Mouse (Mus musculus): ENCODE results near the gene Ints11. TPM values are rescaled to one million over a fixed set of nuclear protein-coding genes. Genes with fewer than 3 reads are reported as not detected.

Gene Ints11
- total RNA-seq, 2 experiments from 2014 or later = 7.8 to 10.0 TPM

GRCm38 (mm10) chr4:155932031-155932430 lies 62.7 kb downstream of the Ints11 start:
- no peak for ATAC-seq (replicated peaks; ENCODE audit: low FRiP score, poor library complexity, severe bottlenecking)

Other genes starting within 250 kb of the Ints11 start
- 23.0 and 24.8 TPM in 2 replicates for gene Cdk11b, start 244.7 kb upstream of the Ints11 start, total RNA-seq (2015; ENCODE audit: low replicate concordance)
- 20.7 and 51.7 TPM in 2 replicates for gene Cdk11b, start 244.7 kb upstream of the Ints11 start, total RNA-seq (2017; ENCODE audit: low replicate concordance)
- gene Gm10563, start 224.1 kb upstream of the Ints11 start, total RNA-seq (2015; ENCODE audit: low replicate concordance) = not detected in 2 replicates
- not detected in 2 replicates for gene Gm10563, start 224.1 kb upstream of the Ints11 start, total RNA-seq (2017; ENCODE audit: low replicate concordance)
- 1.9 TPM in 1 of 2 replicates, not detected in the other for gene Mmp23, start 216.2 kb upstream of the Ints11 start, total RNA-seq (2015; ENCODE audit: low replicate concordance)
- not detected in 2 replicates for gene Mmp23, start 216.2 kb upstream of the Ints11 start, total RNA-seq (2017; ENCODE audit: low replicate concordance)
- gene Mib2, start 200.3 kb upstream of the Ints11 start, total RNA-seq (2015; ENCODE audit: low replicate concordance) = 0.77 and 0.84 TPM in 2 replicates
- gene Mib2, start 200.3 kb upstream of the Ints11 start, total RNA-seq (2017; ENCODE audit: low replicate concordance) = 2.1 and 3.2 TPM in 2 replicates
- not detected in 2 replicates for gene Fndc10, start 175.2 kb upstream of the Ints11 start, total RNA-seq (2015; ENCODE audit: low replicate concordance)
- 0.09 TPM in 1 of 2 replicates, not detected in the other for gene Fndc10, start 175.2 kb upstream of the Ints11 start, total RNA-seq (2017; ENCODE audit: low replicate concordance)
- 35.9 and 37.1 TPM in 2 replicates for gene Ssu72, start 164.7 kb upstream of the Ints11 start, total RNA-seq (2015; ENCODE audit: low replicate concordance)
- gene Ssu72, start 164.7 kb upstream of the Ints11 start, total RNA-seq (2017; ENCODE audit: low replicate concordance) = 28.3 and 43.4 TPM in 2 replicates
- gene Tmem240, start 134.7 kb upstream of the Ints11 start, total RNA-seq (2015; ENCODE audit: low replicate concordance) = 0.19 TPM in 1 of 2 replicates, not detected in the other
- not detected in 2 replicates for gene Tmem240, start 134.7 kb upstream of the Ints11 start, total RNA-seq (2017; ENCODE audit: low replicate concordance)
- 4.6 and 14.0 TPM in 2 replicates for gene Atad3a, start 108.5 kb upstream of the Ints11 start, total RNA-seq (2015; ENCODE audit: low replicate concordance)
- gene Atad3a, start 108.5 kb upstream of the Ints11 start, total RNA-seq (2017; ENCODE audit: low replicate concordance) = 11.9 and 17.4 TPM in 2 replicates
- gene Vwa1, start 94.8 kb upstream of the Ints11 start, total RNA-seq (2015; ENCODE audit: low replicate concordance) = not detected in 2 replicates
- not detected in 2 replicates for gene Vwa1, start 94.8 kb upstream of the Ints11 start, total RNA-seq (2017; ENCODE audit: low replicate concordance)
- 1.3 TPM in 1 of 2 replicates, not detected in the other for gene Tmem88b, start 83.7 kb upstream of the Ints11 start, total RNA-seq (2015; ENCODE audit: low replicate concordance)
- gene Tmem88b, start 83.7 kb upstream of the Ints11 start, total RNA-seq (2017; ENCODE audit: low replicate concordance) = 0.42 and 1.3 TPM in 2 replicates
- 2.5 TPM in 1 of 2 replicates, not detected in the other for gene Ankrd65, start 79.1 kb upstream of the Ints11 start, total RNA-seq (2015; ENCODE audit: low replicate concordance)
- gene Ankrd65, start 79.1 kb upstream of the Ints11 start, total RNA-seq (2017; ENCODE audit: low replicate concordance) = 1.7 and 4.3 TPM in 2 replicates
- gene Mrpl20, start 66.7 kb upstream of the Ints11 start, total RNA-seq (2015; ENCODE audit: low replicate concordance) = 33.0 and 33.8 TPM in 2 replicates
- gene Mrpl20, start 66.7 kb upstream of the Ints11 start, total RNA-seq (2017; ENCODE audit: low replicate concordance) = 18.9 and 45.0 TPM in 2 replicates
- gene Ccnl2, start 57.1 kb upstream of the Ints11 start, total RNA-seq (2015; ENCODE audit: low replicate concordance) = 117 and 136 TPM in 2 replicates
- 187 and 202 TPM in 2 replicates for gene Ccnl2, start 57.1 kb upstream of the Ints11 start, total RNA-seq (2017; ENCODE audit: low replicate concordance)
- 25.0 and 35.9 TPM in 2 replicates for gene Aurkaip1, start 38.3 kb upstream of the Ints11 start, total RNA-seq (2015; ENCODE audit: low replicate concordance)
- gene Aurkaip1, start 38.3 kb upstream of the Ints11 start, total RNA-seq (2017; ENCODE audit: low replicate concordance) = 48.7 and 56.0 TPM in 2 replicates
- 2.1 TPM in 1 of 2 replicates, not detected in the other for gene Mxra8, start 29.9 kb upstream of the Ints11 start, total RNA-seq (2015; ENCODE audit: low replicate concordance)
- not detected in 2 replicates for gene Mxra8, start 29.9 kb upstream of the Ints11 start, total RNA-seq (2017; ENCODE audit: low replicate concordance)
- gene Dvl1, start 22.1 kb upstream of the Ints11 start, total RNA-seq (2015; ENCODE audit: low replicate concordance) = 3.7 and 6.7 TPM in 2 replicates
- 4.8 and 6.3 TPM in 2 replicates for gene Dvl1, start 22.1 kb upstream of the Ints11 start, total RNA-seq (2017; ENCODE audit: low replicate concordance)
- not detected in 2 replicates for gene Tas1r3, start 6.2 kb upstream of the Ints11 start, total RNA-seq (2015; ENCODE audit: low replicate concordance)
- gene Tas1r3, start 6.2 kb upstream of the Ints11 start, total RNA-seq (2017; ENCODE audit: low replicate concordance) = 0.14 and 0.85 TPM in 2 replicates
- 1.5 and 1.7 TPM in 2 replicates for gene Cptp, start 106 bp upstream of the Ints11 start, total RNA-seq (2015; ENCODE audit: low replicate concordance)
- 2.5 and 6.4 TPM in 2 replicates for gene Cptp, start 106 bp upstream of the Ints11 start, total RNA-seq (2017; ENCODE audit: low replicate concordance)
- gene Pusl1, start 22.2 kb downstream of the Ints11 start, total RNA-seq (2015; ENCODE audit: low replicate concordance) = 2.3 and 5.9 TPM in 2 replicates
- gene Pusl1, start 22.2 kb downstream of the Ints11 start, total RNA-seq (2017; ENCODE audit: low replicate concordance) = 2.2 and 5.3 TPM in 2 replicates
- 5.6 and 10.0 TPM in 2 replicates for gene Acap3, start 22.3 kb downstream of the Ints11 start, total RNA-seq (2015; ENCODE audit: low replicate concordance)
- 4.3 and 23.7 TPM in 2 replicates for gene Acap3, start 22.3 kb downstream of the Ints11 start, total RNA-seq (2017; ENCODE audit: low replicate concordance)
- gene Ube2j2, start 74.3 kb downstream of the Ints11 start, total RNA-seq (2015; ENCODE audit: low replicate concordance) = 9.4 and 19.4 TPM in 2 replicates
- gene Ube2j2, start 74.3 kb downstream of the Ints11 start, total RNA-seq (2017; ENCODE audit: low replicate concordance) = 25.6 and 41.3 TPM in 2 replicates
- 99.9 and 100 TPM in 2 replicates for gene C1qtnf12, start 92.8 kb downstream of the Ints11 start, total RNA-seq (2015; ENCODE audit: low replicate concordance)
- gene C1qtnf12, start 92.8 kb downstream of the Ints11 start, total RNA-seq (2017; ENCODE audit: low replicate concordance) = 21.5 and 35.8 TPM in 2 replicates
- 1.0 and 4.4 TPM in 2 replicates for gene B3galt6, start 123.1 kb downstream of the Ints11 start, total RNA-seq (2015; ENCODE audit: low replicate concordance)
- gene B3galt6, start 123.1 kb downstream of the Ints11 start, total RNA-seq (2017; ENCODE audit: low replicate concordance) = 1.2 and 1.4 TPM in 2 replicates
- 11.1 and 16.7 TPM in 2 replicates for gene Sdf4, start 123.3 kb downstream of the Ints11 start, total RNA-seq (2015; ENCODE audit: low replicate concordance)
- gene Sdf4, start 123.3 kb downstream of the Ints11 start, total RNA-seq (2017; ENCODE audit: low replicate concordance) = 101 and 127 TPM in 2 replicates
- gene Tnfrsf4, start 144.3 kb downstream of the Ints11 start, total RNA-seq (2015; ENCODE audit: low replicate concordance) = 5.2 TPM in 1 of 2 replicates, not detected in the other
- gene Tnfrsf4, start 144.3 kb downstream of the Ints11 start, total RNA-seq (2017; ENCODE audit: low replicate concordance) = 5.5 TPM in 1 of 2 replicates, not detected in the other
- gene Tnfrsf18, start 156.6 kb downstream of the Ints11 start, total RNA-seq (2015; ENCODE audit: low replicate concordance) = 16.5 TPM in 1 of 2 replicates, not detected in the other
- 2.3 and 2.9 TPM in 2 replicates for gene Tnfrsf18, start 156.6 kb downstream of the Ints11 start, total RNA-seq (2017; ENCODE audit: low replicate concordance)
- not detected in 2 replicates for gene Ttll10, start 189.9 kb downstream of the Ints11 start, total RNA-seq (2015; ENCODE audit: low replicate concordance)
- not detected in 2 replicates for gene Ttll10, start 189.9 kb downstream of the Ints11 start, total RNA-seq (2017; ENCODE audit: low replicate concordance)
- 5.2 and 7.7 TPM in 2 replicates for gene 9430015G10Rik, start 240.4 kb downstream of the Ints11 start, total RNA-seq (2015; ENCODE audit: low replicate concordance)
- 11.6 and 16.0 TPM in 2 replicates for gene 9430015G10Rik, start 240.4 kb downstream of the Ints11 start, total RNA-seq (2017; ENCODE audit: low replicate concordance)